Comparison of ENCODE assay signal across 9 mouse cellular contexts in genomic region chr1:46018382-46018977, GRCm38 (mm10). TPM values are rescaled to one million over a fixed set of nuclear protein-coding genes. Genes with fewer than 3 reads are reported as not detected.
DNase-seq lines count a peak whose midpoint lies in the region; ATAC-seq and TF ChIP-seq lines count a peak whose summit lies in the region.
"Had no signal": no experiment of that assay in that cellular context is flagged by ENCODE, and none has a peak within 500 bp of the region (broad histone marks: within the 10 kb centered on the region; RNA-seq: fewer than 3 reads in every experiment).

No protein-coding gene starts in this region.

- intact Hi-C loops in left cerebral cortex, postnatal 10 days (cut with DNase I): no loop called here

- 62% methylated on average over 2 of the region's 2 CpGs for WGBS in forebrain, embryonic 11.5 days
- WGBS in forebrain, embryonic 15.5 days: 62% methylated on average over 2 of the region's 2 CpGs
- WGBS in intestine, embryonic 14.5 days: 62% methylated on average over 2 of the region's 2 CpGs
- 51% methylated on average over 2 of the region's 2 CpGs for WGBS in midbrain, postnatal 0 days

- H3K27ac ChIP-seq in forebrain, embryonic 11.5 days (ENCODE audit: low read depth, low read length): no peak overlapping the region
- no peak overlapping the region for H3K27ac ChIP-seq in forebrain, embryonic 15.5 days (replicated peaks)
- no peak overlapping the region for H3K27ac ChIP-seq in intestine, embryonic 14.5 days (ENCODE audit: low read depth)
- no peak overlapping the region for H3K27ac ChIP-seq in midbrain, postnatal 0 days (ENCODE audit: low read depth, low read length)
- H3K27ac ChIP-seq: liver, embryonic 13.5 days had no signal

- peak; percentile 51; the same call in 1 of the 2 replicates for ATAC-seq in forebrain, embryonic 11.5 days (replicated peaks; ENCODE audit: low FRiP score)
- no peak; the same call in 1 of the 2 replicates for ATAC-seq in forebrain, embryonic 15.5 days (replicated peaks)
- peak; percentile 52; the same call in 1 of the 2 replicates for ATAC-seq in intestine, embryonic 14.5 days (replicated peaks; ENCODE audit: low FRiP score, low TSS enrichment, low read depth)
- ATAC-seq in midbrain, postnatal 0 days (ENCODE audit: low FRiP score): no peak
- no peak for ATAC-seq in monocyte, adult 5-6 weeks (replicated peaks; ENCODE audit: insufficient number of reproducible peaks, low FRiP score, low TSS enrichment, poor library complexity, severe bottlenecking)

- TF ChIP-seq CTCF in midbrain, postnatal 0 days (IDR thresholded peaks at IDR 0.05): peak; percentile 79

- H3K36me3 ChIP-seq in forebrain, embryonic 11.5 days (ENCODE audit: control insufficient read depth, insufficient read depth, low read length): no peaks in the 10 kb centered on the region
- no peaks in the 10 kb centered on the region for H3K36me3 ChIP-seq in forebrain, embryonic 15.5 days
- H3K36me3 ChIP-seq in intestine, embryonic 14.5 days (ENCODE audit: control insufficient read depth, insufficient read depth, low read length): no peaks in the 10 kb centered on the region
- H3K36me3 ChIP-seq in midbrain, postnatal 0 days (ENCODE audit: insufficient read depth, low read length): no peaks in the 10 kb centered on the region
- H3K36me3 ChIP-seq: liver, embryonic 13.5 days had no signal

- no peaks in the 10 kb centered on the region for H3K27me3 ChIP-seq in forebrain, embryonic 11.5 days (ENCODE audit: control insufficient read depth, insufficient read depth, low read length)
- H3K27me3 ChIP-seq in forebrain, embryonic 15.5 days: no peaks in the 10 kb centered on the region
- no peaks in the 10 kb centered on the region for H3K27me3 ChIP-seq in intestine, embryonic 14.5 days (replicated peaks; ENCODE audit: control insufficient read depth, insufficient read depth, low read length)
- H3K27me3 ChIP-seq in midbrain, postnatal 0 days (ENCODE audit: insufficient read depth, low read length): no peaks in the 10 kb centered on the region
- H3K27me3 ChIP-seq: liver, embryonic 13.5 days had no signal

- H3K4me2 ChIP-seq in forebrain, embryonic 11.5 days (ENCODE audit: low read depth, low read length, severe bottlenecking): no peak overlapping the region
- no peak overlapping the region for H3K4me2 ChIP-seq in forebrain, embryonic 15.5 days (replicated peaks)
- no peak overlapping the region for H3K4me2 ChIP-seq in intestine, embryonic 14.5 days (ENCODE audit: low read length)
- H3K4me2 ChIP-seq in midbrain, postnatal 0 days (ENCODE audit: low read depth, low read length, poor library complexity, severe bottlenecking): no peak overlapping the region
- H3K4me2 ChIP-seq: liver, embryonic 13.5 days had no signal

- H3K9me3 ChIP-seq in forebrain, embryonic 11.5 days (ENCODE audit: control insufficient read depth, low read length): no peaks in the 10 kb centered on the region
- no peaks in the 10 kb centered on the region for H3K9me3 ChIP-seq in forebrain, embryonic 15.5 days
- no peaks in the 10 kb centered on the region for H3K9me3 ChIP-seq in intestine, embryonic 14.5 days (ENCODE audit: control insufficient read depth, low read length)
- H3K9me3 ChIP-seq in midbrain, postnatal 0 days (ENCODE audit: low read length): no peaks in the 10 kb centered on the region
- H3K9me3 ChIP-seq: liver, embryonic 13.5 days had no signal

- H3K4me1 ChIP-seq in forebrain, embryonic 11.5 days (replicated peaks; ENCODE audit: control insufficient read depth, insufficient read depth, low read length): no peaks in the 10 kb centered on the region
- H3K4me1 ChIP-seq in forebrain, embryonic 15.5 days: no peaks in the 10 kb centered on the region
- no peaks in the 10 kb centered on the region for H3K4me1 ChIP-seq in intestine, embryonic 14.5 days (replicated peaks; ENCODE audit: control insufficient read depth, insufficient read depth, low read length)
- no peaks in the 10 kb centered on the region for H3K4me1 ChIP-seq in midbrain, postnatal 0 days (ENCODE audit: insufficient read depth, low read length)
- H3K4me1 ChIP-seq: liver, embryonic 13.5 days had no signal

- H3K9ac ChIP-seq in forebrain, embryonic 11.5 days (ENCODE audit: low read length): no peak overlapping the region
- H3K9ac ChIP-seq in forebrain, embryonic 15.5 days (replicated peaks): no peak overlapping the region
- H3K9ac ChIP-seq in intestine, embryonic 14.5 days (ENCODE audit: low read length): no peak overlapping the region
- no peak overlapping the region for H3K9ac ChIP-seq in midbrain, postnatal 0 days (replicated peaks; ENCODE audit: low read length, poor library complexity, severe bottlenecking)
- H3K9ac ChIP-seq: liver, embryonic 13.5 days had no signal

- no peak for DNase-seq in forebrain, embryonic 11.5 days (ENCODE audit: low spot score)
- peak; percentile 7 to 20 for DNase-seq in urinary bladder, postnatal 36 days (ENCODE audit: low spot score in 2 of 2)
- no peak for DNase-seq in urinary bladder, adult 2 months (ENCODE audit: low spot score)
- DNase-seq in intestine, embryonic 14.5 days (ENCODE audit: low spot score): peak; percentile 60
- DNase-seq in left cerebral cortex, postnatal 10 days (ENCODE audit: extremely low spot score in 1 of 2, low spot score in 2 of 2): peak; percentile 31 to 34
- DNase-seq in midbrain, postnatal 0 days (ENCODE audit: low spot score): peak; percentile 58
- DNase-seq: liver, embryonic 13.5 days had no signal

- no peak overlapping the region for H3K4me3 ChIP-seq in forebrain, embryonic 11.5 days (ENCODE audit: low read depth, low read length)
- H3K4me3 ChIP-seq in forebrain, embryonic 15.5 days: no peak overlapping the region
- H3K4me3 ChIP-seq in intestine, embryonic 14.5 days (ENCODE audit: low read depth, low read length): no peak overlapping the region
- H3K4me3 ChIP-seq in midbrain, postnatal 0 days (ENCODE audit: low read depth, low read length): no peak overlapping the region
- H3K4me3 ChIP-seq: liver, embryonic 13.5 days had no signal

RNA-seq across cellular contexts. Expression of gene Dnah7b, which starts 47.6 kb away (rescaled TPM):
- 2.0 and 2.3 TPM in 2 replicates for polyA plus RNA-seq in forebrain, embryonic 11.5 days (2014; fragmentation: Nextera tagmentation; extraction: Ambion mirVana)
- polyA plus RNA-seq in forebrain, embryonic 15.5 days (2015; fragmentation: Nextera tagmentation; extraction: Ambion mirVana): 1.4 and 1.7 TPM in 2 replicates
- 2.4 and 2.8 TPM in 2 replicates for polyA plus RNA-seq in urinary bladder, adult 2 months (2012; rRNA removed)
- polyA plus RNA-seq in intestine, embryonic 14.5 days (2014; fragmentation: Nextera tagmentation; extraction: Ambion mirVana): 1.8 and 2.1 TPM in 2 replicates
- 1 to 10 TPM; 1.6 to 2.2 TPM for total RNA-seq in left cerebral cortex, postnatal 10 days (2021)
- total RNA-seq in midbrain, postnatal 0 days (2014; rRNA removed): 3.6 and 7.3 TPM in 2 replicates
- 1.3 and 2.8 TPM in 2 replicates for polyA plus RNA-seq in midbrain, postnatal 0 days (2015; fragmentation: Nextera tagmentation; extraction: Ambion mirVana)
- total RNA-seq in monocyte, adult 5-6 weeks (2017): 0.10 to 0.21 TPM in 2 of 3 replicates, not detected in the other

Comparison
In these comparisons a context has a peak if more than half of its experiments do, and no peak if none do; other contexts are left out.
1. ATAC-seq: peak in forebrain, embryonic 11.5 days (single experiment) and intestine, embryonic 14.5 days (single experiment); none in forebrain, embryonic 15.5 days (single experiment), midbrain, postnatal 0 days (single experiment) and monocyte, adult 5-6 weeks (single experiment).
2. DNase-seq: peak in urinary bladder, postnatal 36 days (2 of 2), intestine, embryonic 14.5 days (single experiment), left cerebral cortex, postnatal 10 days (2 of 2) and midbrain, postnatal 0 days (single experiment); none in forebrain, embryonic 11.5 days (single experiment) and urinary bladder, adult 2 months (single experiment).